Mouse (Mus musculus): ENCODE data around the gene Ace3. TPM values are rescaled to one million over a fixed set of nuclear protein-coding genes. Genes with fewer than 3 reads are reported as not detected.

Gene Ace3
- not detected in 2 replicates for polyA plus RNA-seq (2021; fragmentation: Nextera tagmentation)
- long read RNA-seq, experiment 1 = 0 reads
- long read RNA-seq, experiment 2 = 0 reads

DNA sequence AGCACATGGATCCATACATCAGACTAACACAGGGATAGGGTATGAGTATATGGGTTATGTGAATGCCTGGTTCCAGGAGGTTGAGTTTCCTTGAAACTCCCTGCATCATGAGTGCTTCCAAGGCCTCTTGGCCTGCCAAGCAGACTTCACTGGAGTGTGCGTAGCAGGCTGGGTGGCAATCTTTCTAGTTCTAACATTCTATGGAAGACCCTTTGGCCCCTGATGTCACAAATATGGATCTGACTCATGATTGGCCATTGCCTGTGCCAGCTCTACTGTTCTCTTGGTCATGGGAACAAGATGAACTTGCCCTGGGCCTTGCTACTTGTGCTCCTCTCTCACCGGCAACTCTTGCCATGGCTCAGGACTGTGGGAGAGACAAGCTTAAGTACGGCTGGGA is at the start of gene Ace3:
Gene Ace3, plus strand, starts transcription at position 301 of the 400 bp plus-strand sequence.

DNA sequence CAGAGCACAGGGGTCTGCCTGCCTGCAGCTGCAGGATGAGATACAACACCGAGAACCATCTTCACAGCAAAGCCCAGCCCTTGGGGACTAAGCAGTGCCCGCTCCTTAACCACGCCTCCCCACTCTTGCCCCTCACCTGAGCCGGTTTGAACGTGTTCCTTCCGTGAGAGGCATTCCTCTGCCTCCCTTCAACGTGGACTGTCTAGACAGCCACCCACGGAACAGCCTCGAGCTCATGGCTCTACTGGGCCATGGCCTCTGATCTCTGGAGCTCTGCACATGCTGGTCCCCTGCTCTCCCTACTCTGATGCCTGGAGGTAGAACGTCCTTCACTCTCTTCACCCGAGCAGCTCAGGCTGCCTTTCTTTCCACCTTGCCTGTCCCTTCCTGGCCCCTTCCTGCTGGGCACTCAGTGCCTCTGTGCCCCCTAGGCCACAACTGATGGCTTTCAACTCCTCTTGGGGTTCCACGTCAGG is 41.5 kb upstream of the Ace3 start, which contains the start of gene Cyb561:
Gene Cyb561, minus strand, starts transcription at position 426 of the 476 bp plus-strand sequence.

DNA sequence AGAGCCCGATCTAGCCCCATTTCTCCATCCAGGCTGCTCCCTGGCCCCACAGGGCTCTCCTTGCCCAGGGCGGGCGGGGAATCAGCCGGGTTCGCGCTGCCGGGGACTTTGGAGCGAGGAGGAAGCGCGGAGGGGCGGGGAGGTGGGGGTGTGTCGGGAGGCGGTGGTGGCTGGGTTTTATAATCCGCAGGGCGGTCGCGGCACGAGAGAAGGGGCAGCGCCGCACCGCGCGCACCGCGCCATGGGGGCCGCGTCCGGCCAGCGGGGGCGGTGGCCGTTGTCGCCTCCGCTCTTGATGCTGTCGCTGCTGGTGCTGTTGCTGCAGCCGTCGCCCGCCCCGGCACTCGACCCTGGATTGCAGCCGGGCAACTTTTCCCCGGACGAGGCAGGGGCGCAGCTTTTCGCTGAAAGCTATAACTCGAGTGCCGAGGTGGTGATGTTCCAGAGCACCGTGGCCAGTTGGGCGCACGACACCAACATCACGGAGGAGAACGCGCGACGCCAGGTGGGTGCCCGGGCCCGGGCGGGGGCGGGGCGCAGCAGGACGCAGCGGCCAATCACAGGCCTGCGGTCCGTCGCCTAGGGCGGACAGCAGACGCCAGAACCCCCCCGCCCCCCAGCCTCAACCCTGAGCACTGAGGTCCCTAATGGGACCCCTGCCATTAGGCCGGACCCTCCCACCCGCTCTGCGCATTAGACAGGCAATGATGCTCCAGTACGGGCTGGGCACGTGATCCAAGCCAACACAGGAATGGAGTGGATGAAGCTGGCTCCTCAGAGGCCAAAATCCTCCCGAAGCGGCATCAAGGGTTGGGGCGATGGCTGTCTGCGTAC is 26.5 kb upstream of the Ace3 start, which contains the start of gene Ace:
Gene Ace, plus strand, starts transcription at position 205 of the 834 bp plus-strand sequence.

DNA sequence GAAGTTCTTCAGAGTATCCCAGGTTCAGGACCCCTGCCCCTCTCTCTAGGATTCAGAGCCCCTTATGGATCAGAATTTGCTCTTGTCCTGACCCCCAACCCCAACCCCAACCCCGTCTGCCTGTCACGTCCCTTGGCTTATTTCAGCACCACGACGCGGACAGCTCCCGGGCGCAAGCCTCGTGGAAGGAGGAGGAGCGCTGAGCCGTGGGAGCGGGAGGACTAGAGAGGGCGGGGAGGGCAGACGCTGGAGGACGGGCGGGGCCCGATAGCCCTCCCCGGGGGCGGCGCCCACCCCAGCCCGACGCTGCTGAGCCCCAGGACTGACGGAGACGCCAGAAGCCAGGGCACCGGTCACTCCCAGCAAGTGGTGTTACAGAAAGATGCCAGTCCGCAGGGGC is 13.3 kb downstream of the Ace3 start, which contains the start of gene Kcnh6:
Gene Kcnh6, plus strand, starts transcription at position 304 of the 400 bp plus-strand sequence.

DNA sequence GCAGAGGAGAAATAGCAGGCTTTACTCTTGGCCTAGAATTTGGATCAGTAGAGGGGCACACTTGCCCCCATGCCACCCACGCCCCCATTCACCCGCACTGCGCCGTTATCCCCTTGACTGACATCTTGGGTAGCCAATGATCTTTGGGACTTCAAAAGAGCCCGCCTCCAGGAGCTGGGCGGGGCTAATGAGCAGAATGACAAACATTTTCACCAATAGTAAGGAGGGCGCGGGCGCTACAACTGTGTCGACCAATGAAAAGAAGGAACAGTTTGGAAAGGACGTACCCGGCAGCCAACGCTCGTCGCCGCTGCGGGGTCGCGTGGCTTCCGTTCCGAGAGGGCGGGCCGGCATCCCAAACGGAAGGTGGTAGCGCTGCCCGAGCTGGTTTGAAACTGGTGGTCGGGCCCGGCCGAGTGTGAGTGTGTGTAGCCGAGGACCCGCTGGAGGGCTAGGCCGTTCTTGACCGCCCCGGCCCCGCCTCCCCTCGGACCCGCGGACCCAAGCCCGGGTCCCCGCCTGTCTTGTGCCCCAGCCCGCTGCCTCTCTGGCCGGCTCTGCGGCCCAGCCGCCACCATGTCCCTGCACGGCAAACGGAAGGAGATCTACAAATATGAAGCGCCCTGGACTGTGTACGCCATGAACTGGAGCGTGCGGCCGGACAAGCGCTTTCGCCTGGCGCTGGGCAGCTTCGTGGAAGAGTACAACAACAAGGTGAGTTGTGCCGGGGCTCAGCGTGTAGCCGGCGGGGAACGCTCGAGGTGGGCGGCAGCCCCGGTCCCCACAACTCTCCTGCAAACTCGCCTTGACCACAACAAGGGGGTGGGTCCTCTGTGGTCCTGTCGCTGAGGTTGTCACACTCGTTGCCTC is 42.3 kb downstream of the Ace3 start, which contains the start of gene Dcaf7:
Gene Dcaf7, plus strand, starts transcription at position 325 of the 870 bp plus-strand sequence.

Other genes with a start within 250 kb of the Ace3 start
- gene Cyb561, start 41.3 kb upstream of the Ace3 start, polyA plus RNA-seq (2021; fragmentation: Nextera tagmentation) = 74.3 and 82.3 TPM in 2 replicates
- gene Ace, start 26.7 kb upstream of the Ace3 start, polyA plus RNA-seq (2021; fragmentation: Nextera tagmentation) = 1.5 and 2.1 TPM in 2 replicates
- gene Kcnh6, start 13.4 kb downstream of the Ace3 start, polyA plus RNA-seq (2021; fragmentation: Nextera tagmentation) = 0.92 and 1.1 TPM in 2 replicates
- gene Dcaf7, start 42.2 kb downstream of the Ace3 start, polyA plus RNA-seq (2021; fragmentation: Nextera tagmentation) = 54.8 and 86.4 TPM in 2 replicates
- gene Taco1, start 71.4 kb downstream of the Ace3 start, polyA plus RNA-seq (2021; fragmentation: Nextera tagmentation) = 5.3 and 5.8 TPM in 2 replicates
- gene Map3k3, start 89.9 kb downstream of the Ace3 start, polyA plus RNA-seq (2021; fragmentation: Nextera tagmentation) = 1.2 and 1.7 TPM in 2 replicates
- gene Gm10840, start 166.2 kb downstream of the Ace3 start, polyA plus RNA-seq (2021; fragmentation: Nextera tagmentation) = 1.2 and 1.3 TPM in 2 replicates
- gene Limd2, start 166.2 kb downstream of the Ace3 start, polyA plus RNA-seq (2021; fragmentation: Nextera tagmentation) = 118 and 131 TPM in 2 replicates
- gene Strada, start 207.5 kb downstream of the Ace3 start, polyA plus RNA-seq (2021; fragmentation: Nextera tagmentation) = 10.1 and 14.2 TPM in 2 replicates
- gene Ccdc47, start 221.7 kb downstream of the Ace3 start, polyA plus RNA-seq (2021; fragmentation: Nextera tagmentation) = 38.3 and 50.3 TPM in 2 replicates
- 20.1 and 21.6 TPM in 2 replicates for gene Ddx42, start 222.3 kb downstream of the Ace3 start, polyA plus RNA-seq (2021; fragmentation: Nextera tagmentation)